Mouse (Mus musculus) bone marrow macrophage, adult 2 months (primary cell): ENCODE measurements at regions not wholly inside any gene's neighbourhood (a gene's known extent, or its start where the extent isn't known, plus 50 kb on each side); places are given as distances from the start of the nearest gene placed in this dataset.
"Not testable (repeated sequence)": the region's sequence is repeated elsewhere in the genome, so short reads cannot be mapped to it uniquely, and the experiment has no call there.

Source experiments
- CTCF ChIP-seq: IDR thresholded peaks from 2 replicates; pipeline ENCODE4 v1.5.1; 2012; ENCODE audit warnings: low read depth, mild to moderate bottlenecking, low read length, moderate library complexity
- POLR2A ChIP-seq: IDR thresholded peaks from 2 replicates; pipeline ENCODE4 v1.6.1; 2012; ENCODE audit warnings: mild to moderate bottlenecking, low read depth, low read length, borderline replicate concordance

GRCm38 (mm10) chr1:83964631-83965030, 399.3 kb downstream of the Pid1 start:
- not testable (repeated sequence) for TF ChIP-seq CTCF, POLR2A
